Mouse (Mus musculus): Measurements from ENCODE around the gene Fh1.

Fh1 gene

GRCm38 (mm10) chr1:175623656-175624055 lies 1.8 kb downstream of the Fh1 start:
- no peak for DNase-seq (ENCODE audit: extremely low spot score, low read depth, low spot score)

- no peak for DNase-seq (ENCODE audit: extremely low spot score, low read depth, low spot score)
Measured at GRCm38 (mm10) chr1:175619814-175620431, 5.5 kb downstream of the Fh1 start, which contains the start of gene Kmo. TSS of gene Kmo (plus strand) at chr1:175620381.

GRCm38 (mm10) chr1:175614992-175615391 lies 10.4 kb downstream of the Fh1 start:
- no peak for DNase-seq (ENCODE audit: extremely low spot score, low read depth, low spot score)

- no peak for DNase-seq (ENCODE audit: extremely low spot score, low read depth, low spot score)
Measured at GRCm38 (mm10) chr1:175608708-175609107, 16.7 kb downstream of the Fh1 start.

- DNase-seq (ENCODE audit: extremely low spot score, low read depth, low spot score), result no peak
Measured at GRCm38 (mm10) chr1:175607838-175608585, 17.4 kb downstream of the Fh1 start.

- no peak for DNase-seq (ENCODE audit: extremely low spot score, low read depth, low spot score)
Measured at GRCm38 (mm10) chr1:175607308-175607707, 18.1 kb downstream of the Fh1 start.

- DNase-seq (ENCODE audit: extremely low spot score, low read depth, low spot score), result no peak
Measured at GRCm38 (mm10) chr1:175603390-175603789, 22.0 kb downstream of the Fh1 start.

GRCm38 (mm10) chr1:175602231-175602630 lies 23.2 kb downstream of the Fh1 start:
- DNase-seq (ENCODE audit: extremely low spot score, low read depth, low spot score), result no peak

GRCm38 (mm10) chr1:175592832-175593231 lies 32.6 kb downstream of the Fh1 start:
- no peak for DNase-seq (ENCODE audit: extremely low spot score, low read depth, low spot score)

- no peak for DNase-seq (ENCODE audit: extremely low spot score, low read depth, low spot score)
Measured at GRCm38 (mm10) chr1:175586656-175587055, 38.8 kb downstream of the Fh1 start.

- DNase-seq (ENCODE audit: extremely low spot score, low read depth, low spot score), result no peak
Measured at GRCm38 (mm10) chr1:175585267-175585666, 40.2 kb downstream of the Fh1 start.

GRCm38 (mm10) chr1:175582799-175583198 lies 42.6 kb downstream of the Fh1 start:
- DNase-seq (ENCODE audit: extremely low spot score, low read depth, low spot score), result no peak

- no peak for DNase-seq (ENCODE audit: extremely low spot score, low read depth, low spot score)
Measured at GRCm38 (mm10) chr1:175580346-175580745, 45.1 kb downstream of the Fh1 start.

- no peak for DNase-seq (ENCODE audit: extremely low spot score, low read depth, low spot score)
Measured at GRCm38 (mm10) chr1:175579598-175580235, 45.7 kb downstream of the Fh1 start.

GRCm38 (mm10) chr1:175578425-175579096 lies 46.9 kb downstream of the Fh1 start:
- DNase-seq (ENCODE audit: extremely low spot score, low read depth, low spot score), result no peak

GRCm38 (mm10) chr1:175574129-175574528 lies 51.3 kb downstream of the Fh1 start:
- no peak for DNase-seq (ENCODE audit: extremely low spot score, low read depth, low spot score)

- no peak for DNase-seq (ENCODE audit: extremely low spot score, low read depth, low spot score)
Measured at GRCm38 (mm10) chr1:175565579-175566103, 59.8 kb downstream of the Fh1 start.

- DNase-seq (ENCODE audit: extremely low spot score, low read depth, low spot score), result no peak
Measured at GRCm38 (mm10) chr1:175564321-175564720, 61.1 kb downstream of the Fh1 start.

- DNase-seq (ENCODE audit: extremely low spot score, low read depth, low spot score), result no peak
Measured at GRCm38 (mm10) chr1:175562379-175562778, 63.1 kb downstream of the Fh1 start.

- no peak for DNase-seq (ENCODE audit: extremely low spot score, low read depth, low spot score)
Measured at GRCm38 (mm10) chr1:175561806-175562205, 63.6 kb downstream of the Fh1 start.

- DNase-seq (ENCODE audit: extremely low spot score, low read depth, low spot score), result no peak
Measured at GRCm38 (mm10) chr1:175554641-175555040, 70.8 kb downstream of the Fh1 start.
